Mouse (Mus musculus) kidney, postnatal 0 days (tissue): ENCODE measurements around the gene En2. TPM values are rescaled to one million over a fixed set of nuclear protein-coding genes. Genes with fewer than 3 reads are reported as not detected.

Experiments used
- ATAC-seq: fragments of 200-750 bp; cut with Nextera tagmentation; replicated peaks from 2 replicates; pipeline ENCODE4 v1.8.0; 2017; ENCODE audit warnings: low read depth, moderate number of reproducible peaks, moderate TSS enrichment, moderate library complexity; ENCODE audit not compliant: low FRiP score
- DNase-seq: peaks from one replicate; pipeline ENCODE4 v3.0.0-alpha.2; 2016; ENCODE audit warnings: low spot score
- H3K27ac ChIP-seq: fragments of 300-500 bp; sonication (generic); 2 replicates; pipeline ENCODE4 v1.5.1; 2014; ENCODE audit warnings: mild to moderate bottlenecking
- H3K27me3 ChIP-seq: fragments of 300-500 bp; sonication (generic); 2 replicates; pipeline ENCODE4 v1.6.1; 2014; ENCODE audit warnings: low read length, mixed read lengths; ENCODE audit not compliant: insufficient read depth
- H3K36me3 ChIP-seq: fragments of 300-500 bp; sonication (generic); 2 replicates; pipeline ENCODE4 v1.6.1; 2014; ENCODE audit warnings: low read length, mixed read lengths; ENCODE audit not compliant: insufficient read depth
- H3K4me1 ChIP-seq: fragments of 300-500 bp; sonication (generic); replicated peaks from 2 replicates; pipeline ENCODE4 v1.6.1; 2014; ENCODE audit warnings: antibody characterized with exemption, low read length, mixed read lengths; ENCODE audit not compliant: insufficient read depth
- H3K4me2 ChIP-seq: fragments of 300-500 bp; sonication (generic); 2 replicates; pipeline ENCODE4 v1.6.1; 2014; ENCODE audit warnings: mild to moderate bottlenecking, low read length, moderate library complexity, mixed read lengths
- H3K4me3 ChIP-seq: fragments of 300-500 bp; sonication (generic); replicated peaks from 2 replicates; pipeline ENCODE4 v1.5.1; 2014; ENCODE audit warnings: low read depth, low read length
- H3K9ac ChIP-seq: fragments of 300-500 bp; sonication (generic); 2 replicates; pipeline ENCODE4 v1.6.1; 2014; ENCODE audit warnings: low read depth, low read length
- H3K9me3 ChIP-seq: fragments of 300-500 bp; sonication (generic); replicated peaks from 2 replicates; pipeline ENCODE4 v1.6.1; 2016; ENCODE audit warnings: low read length, inconsistent platforms, mixed read lengths
- CTCF ChIP-seq: IDR thresholded peaks from 2 replicates; pipeline ENCODE4 v1.5.1; 2016; ENCODE audit warnings: antibody characterized with exemption, low read depth, mild to moderate bottlenecking, moderate library complexity
- WGBS: fragments of 180-500 bp; shearing (Covaris S2); extraction: QIAGEN DNeasy Blood & Tissue Kit; methylation state at CpG from one replicate; pipeline ENCODE4 v1.1.7; 2014; 5-methylcytosine and 5-hydroxymethylcytosine counted together
- polyA plus RNA-seq: library from polyadenylated mRNA; unstranded; fragments of >200 nt; fragmentation: Nextera tagmentation; extraction: Ambion mirVana; gene quantifications from 2 replicates; pipeline ENCODE4 v1.2.1, GENCODE M21; 2015

Gene En2
- polyA plus RNA-seq, 1 experiment from 2014 or later = not detected

DNA sequence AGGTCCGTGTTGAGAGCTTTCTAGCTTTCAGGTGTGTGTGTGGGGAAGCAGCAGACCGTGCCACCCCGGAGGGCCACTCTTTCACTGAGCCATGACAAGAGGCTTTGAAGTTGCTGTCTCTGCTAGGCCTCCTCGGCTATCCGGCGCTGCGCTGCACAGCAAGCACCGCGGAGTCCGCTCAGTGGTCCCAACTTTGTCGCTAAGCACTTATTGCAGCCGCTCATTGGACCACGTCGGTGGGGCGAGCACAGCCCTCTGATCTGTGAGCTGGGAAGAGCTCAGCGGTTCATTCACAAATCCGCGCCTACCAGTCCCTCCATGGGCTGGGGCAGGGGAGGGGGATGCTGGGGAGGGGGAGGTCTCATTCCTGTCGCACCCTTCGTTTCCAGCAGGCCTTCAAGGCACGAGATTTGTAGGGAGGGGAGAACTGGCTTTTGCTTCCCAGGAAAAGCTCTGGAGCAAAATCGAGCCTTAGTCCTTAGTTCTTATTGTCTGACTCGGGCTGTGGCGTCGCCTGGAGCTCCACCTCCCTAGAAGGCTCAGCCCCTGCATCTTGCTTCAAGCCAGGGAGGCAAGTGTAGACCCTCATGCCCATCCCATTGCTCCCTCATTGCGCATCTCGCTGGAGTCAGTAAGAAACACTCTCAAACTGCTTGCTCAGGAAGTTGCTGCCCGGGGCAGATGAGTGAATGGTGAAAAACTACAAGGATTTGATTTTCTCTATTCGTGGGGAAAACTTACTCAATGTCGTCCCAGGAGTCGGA, 7.0 kb upstream of the En2 start:
- Histone ChIP-seq H3K4me1 (peaks cover 3% of the 10 kb centered on the region; the same call in 1 of the 2 replicates), H3K9ac (no peak overlapping the region), H3K36me3 (no peaks in the 10 kb centered on the region), H3K9me3 (no peaks in the 10 kb centered on the region), H3K27me3 (peaks cover 61% of the 10 kb centered on the region), H3K4me3 (peak overlapping the region; percentile 9; the same call in 1 of the 2 replicates), H3K4me2 (peak overlapping the region; percentile 23), H3K27ac (no peak overlapping the region)
- WGBS = under 1% methylated on average over 31 of the region's 31 CpGs
- DNase-seq (no peak), ATAC-seq (0 out of 2 replicates have a peak, but pooled peaks have one; percentile 19)
- no peak for TF ChIP-seq CTCF

DNA sequence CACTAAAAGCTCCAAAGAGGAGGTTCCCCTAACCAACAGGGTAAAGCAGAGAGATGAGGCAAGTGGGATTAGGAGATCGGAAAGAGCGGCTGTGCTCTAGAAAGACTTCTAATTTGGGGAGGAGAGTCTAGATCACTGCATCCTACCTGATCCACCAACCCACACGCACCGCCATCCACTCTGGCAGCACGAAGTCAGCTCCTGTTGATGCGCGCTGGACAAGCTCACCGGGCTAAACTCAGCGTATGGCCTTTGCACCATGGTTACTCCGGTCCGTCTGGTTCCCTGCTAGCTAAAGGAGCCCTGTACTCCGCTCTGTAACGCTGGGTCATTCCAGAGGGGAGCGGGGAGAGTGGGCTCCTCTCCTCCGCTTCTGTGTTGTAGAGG, 6.4 kb upstream of the En2 start:
- H3K27me3 ChIP-seq = peaks cover 63% of the 10 kb centered on the region
- H3K4me3 ChIP-seq = no peak overlapping the region
- H3K4me1 ChIP-seq = peaks cover 3% of the 10 kb centered on the region; the same call in 1 of the 2 replicates
- H3K4me2 ChIP-seq = no peak overlapping the region
- DNase-seq (no peak), ATAC-seq (no peak; the same call in 1 of the 2 replicates)
- no peaks in the 10 kb centered on the region for H3K9me3 ChIP-seq
- no peak overlapping the region for H3K9ac ChIP-seq
- no peak overlapping the region for H3K27ac ChIP-seq
- no peak for TF ChIP-seq CTCF
- 1% methylated on average over 15 of the region's 15 CpGs for WGBS
- no peaks in the 10 kb centered on the region for H3K36me3 ChIP-seq

DNA sequence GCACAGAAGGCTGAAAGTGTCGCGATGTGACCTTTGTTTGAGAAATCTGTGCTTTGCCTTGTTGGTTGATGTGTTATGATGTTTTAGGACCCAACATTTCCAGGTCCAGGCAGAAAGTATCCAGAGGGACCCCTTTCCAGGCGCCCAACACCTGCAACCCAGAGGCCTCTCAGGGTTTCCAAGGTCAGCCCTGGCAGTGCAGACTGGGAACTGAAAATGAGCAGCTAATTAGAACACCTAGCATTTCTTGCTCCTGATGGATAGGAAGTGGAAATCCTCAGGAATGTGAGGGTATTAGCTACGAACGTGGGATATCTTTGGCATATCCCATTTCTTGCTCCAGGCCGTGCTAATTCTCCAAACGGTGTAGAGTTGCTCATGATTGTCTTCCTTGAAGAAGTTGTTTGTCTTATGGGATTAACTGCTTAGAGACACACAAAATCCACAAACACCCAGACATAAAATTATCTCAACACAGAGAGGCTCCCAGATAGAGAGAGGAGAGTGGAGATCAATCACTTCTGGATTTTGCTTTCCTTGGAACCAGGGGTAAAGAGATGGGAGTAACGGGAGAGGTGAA, 5.5 kb upstream of the En2 start:
- TF ChIP-seq CTCF = no peak
- DNase-seq (no peak), ATAC-seq (no peak)
- 14% methylated on average over 8 of the region's 8 CpGs for WGBS
- peaks cover 71% of the 10 kb centered on the region for H3K27me3 ChIP-seq
- no peak overlapping the region for H3K9ac ChIP-seq
- no peak overlapping the region for H3K27ac ChIP-seq
- no peaks in the 10 kb centered on the region for H3K9me3 ChIP-seq
- H3K36me3 ChIP-seq = no peaks in the 10 kb centered on the region
- no peak overlapping the region for H3K4me2 ChIP-seq
- peaks cover 3% of the 10 kb centered on the region; the same call in 1 of the 2 replicates for H3K4me1 ChIP-seq
- no peak overlapping the region for H3K4me3 ChIP-seq

DNA sequence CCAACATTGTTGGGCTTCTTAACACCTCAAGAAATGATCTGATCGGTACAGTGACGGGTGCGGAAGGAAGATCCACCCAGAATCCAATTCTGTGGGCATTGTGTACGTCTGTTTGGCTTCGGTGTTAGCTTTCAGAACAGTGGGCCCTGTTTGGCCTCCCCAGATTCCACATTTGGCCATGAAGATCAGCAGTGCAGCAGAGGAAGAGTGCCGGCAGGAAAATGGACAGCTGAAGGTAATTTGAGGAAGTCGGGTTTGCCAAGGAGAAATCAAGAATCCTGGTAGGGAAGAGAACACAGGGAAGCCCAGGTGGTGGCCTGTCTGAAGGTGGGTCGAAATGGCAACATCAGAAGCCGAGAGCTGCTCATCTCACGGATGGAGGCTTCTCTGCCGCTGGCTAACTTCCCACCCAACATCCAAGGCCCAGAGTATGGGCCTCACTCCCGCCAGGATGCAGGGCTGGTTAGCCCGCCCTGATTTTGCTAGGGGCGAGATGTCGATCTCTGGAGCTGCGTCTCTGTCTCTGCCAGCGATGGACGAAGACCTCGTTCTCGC, 4.0 kb upstream of the En2 start:
- TF ChIP-seq CTCF = no peak
- Histone ChIP-seq H3K4me2 (no peak overlapping the region), H3K27me3 (peaks cover 84% of the 10 kb centered on the region), H3K4me1 (peaks cover 16% of the 10 kb centered on the region), H3K9ac (no peak overlapping the region), H3K27ac (no peak overlapping the region), H3K36me3 (no peaks in the 10 kb centered on the region), H3K9me3 (no peaks in the 10 kb centered on the region), H3K4me3 (peak overlapping the region; percentile 13)
- DNase-seq (no peak), ATAC-seq (no peak)
- 4% methylated on average over 20 of the region's 20 CpGs for WGBS

DNA sequence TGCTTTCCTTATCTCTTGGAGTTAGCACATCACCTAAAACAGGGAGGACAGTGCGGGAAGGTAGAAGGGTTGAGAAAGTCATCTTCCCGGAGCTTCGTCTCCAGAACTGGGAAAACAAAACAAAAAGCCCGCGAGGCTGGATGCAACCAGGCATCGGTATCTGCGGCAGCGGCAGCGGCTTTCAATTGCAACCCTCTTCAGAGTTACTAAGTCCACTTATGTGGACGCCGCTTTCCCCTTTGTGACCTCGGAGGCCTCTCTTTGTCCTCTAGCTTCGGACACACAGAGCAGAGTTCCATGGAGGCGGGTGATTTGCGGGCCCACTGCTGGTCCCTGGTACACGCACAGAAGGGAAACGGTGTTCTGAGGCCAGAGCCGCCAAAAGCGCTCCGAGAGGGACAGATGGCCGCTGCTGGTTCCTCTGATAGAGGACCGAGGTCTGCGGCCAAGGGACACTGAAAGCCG, 3.5 kb upstream of the En2 start:
- Histone ChIP-seq H3K4me2 (no peak overlapping the region), H3K36me3 (no peaks in the 10 kb centered on the region), H3K9me3 (no peaks in the 10 kb centered on the region), H3K9ac (no peak overlapping the region), H3K27ac (no peak overlapping the region), H3K27me3 (peaks cover 90% of the 10 kb centered on the region), H3K4me3 (peak overlapping the region; percentile 13), H3K4me1 (peaks cover 21% of the 10 kb centered on the region)
- TF ChIP-seq CTCF = no peak
- 2% methylated on average over 24 of the region's 24 CpGs for WGBS
- ATAC-seq = no peak
- no peak for DNase-seq

DNA sequence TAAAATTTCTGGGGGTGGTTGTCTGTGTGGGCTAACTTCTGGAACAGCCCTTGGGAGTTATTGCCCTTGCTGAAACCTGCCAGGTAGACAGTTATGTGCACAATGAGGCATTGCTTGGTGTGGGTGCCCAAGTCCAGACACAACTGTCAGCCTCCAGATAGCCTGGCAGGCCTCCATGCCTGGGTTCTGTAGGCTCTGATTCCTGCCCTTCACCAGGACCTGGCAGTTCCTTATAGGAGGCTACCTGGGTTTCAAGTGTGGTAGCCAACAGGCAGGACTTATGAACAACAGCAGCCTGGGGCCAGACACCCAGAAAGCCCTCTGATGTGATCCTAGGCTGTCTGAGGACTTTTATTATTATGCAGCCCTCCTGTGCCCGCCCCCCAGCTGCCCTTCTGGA, 1.6 kb upstream of the En2 start:
- Histone ChIP-seq H3K9me3 (no peaks in the 10 kb centered on the region), H3K27me3 (peaks cover 89% of the 10 kb centered on the region), H3K4me2 (no peak overlapping the region), H3K9ac (no peak overlapping the region), H3K36me3 (no peaks in the 10 kb centered on the region), H3K4me1 (peaks cover 18% of the 10 kb centered on the region; the same call in 1 of the 2 replicates), H3K4me3 (no peak overlapping the region), H3K27ac (no peak overlapping the region)
- TF ChIP-seq CTCF = no peak
- DNase-seq (no peak), ATAC-seq (no peak)
- 13% methylated on average over 1 of the region's 1 CpGs for WGBS
